ENCODE assay signal across 9 mouse cellular contexts in genomic region chr19:5822174-5822833, GRCm38 (mm10). TPM values are rescaled to one million over a fixed set of nuclear protein-coding genes. Genes with fewer than 3 reads are reported as not detected.
DNase-seq lines count a peak whose midpoint lies in the region; ATAC-seq and TF ChIP-seq lines count a peak whose summit lies in the region.
"Had no signal": no experiment of that assay in that cellular context is flagged by ENCODE, and none has a peak within 500 bp of the region (broad histone marks: within the 10 kb centered on the region; RNA-seq: fewer than 3 reads in every experiment).

No protein-coding gene starts in this region.

- H3K9ac ChIP-seq in lung, embryonic 15.5 days, result no peak overlapping the region
- H3K9ac ChIP-seq in forebrain, embryonic 12.5 days, result no peak overlapping the region
- H3K9ac ChIP-seq: neural tube, embryonic 12.5 days had no signal

- H3K9me3 ChIP-seq in lung, embryonic 15.5 days, result no peaks in the 10 kb centered on the region
- no peaks in the 10 kb centered on the region for H3K9me3 ChIP-seq in forebrain, embryonic 12.5 days
- H3K9me3 ChIP-seq: neural tube, embryonic 12.5 days had no signal

- H3K27me3 ChIP-seq in lung, embryonic 15.5 days, result no peaks in the 10 kb centered on the region
- 0 out of 2 replicates have a peak, but pooled peaks cover 10% of the 10 kb centered on the region for H3K27me3 ChIP-seq in forebrain, embryonic 12.5 days

- 26% methylated on average over 12 of the region's 12 CpGs for WGBS in lung, embryonic 15.5 days
- 42% methylated on average over 12 of the region's 12 CpGs for WGBS in forebrain, embryonic 12.5 days

- H3K36me3 ChIP-seq in lung, embryonic 15.5 days, result no peaks in the 10 kb centered on the region
- no peaks in the 10 kb centered on the region for H3K36me3 ChIP-seq in forebrain, embryonic 12.5 days (replicated peaks)
- H3K36me3 ChIP-seq: neural tube, embryonic 12.5 days had no signal

- peak overlapping the region; percentile 46 for H3K27ac ChIP-seq in lung, embryonic 15.5 days
- peak overlapping the region; percentile 11; the same call in 1 of the 2 replicates for H3K27ac ChIP-seq in forebrain, embryonic 12.5 days
- H3K27ac ChIP-seq in left cerebral cortex, adult 2 months, result peak overlapping the region; percentile 92
- H3K27ac ChIP-seq: neural tube, embryonic 12.5 days had no signal

- intact Hi-C loops in left cerebral cortex, adult 2 months (cut with DNase I), result loop anchor here (1.0 kb wide), 1 partner anchor 24 kb away; no protein-coding TSS in a partner anchor

- no peak overlapping the region for H3K4me3 ChIP-seq in lung, embryonic 15.5 days
- H3K4me3 ChIP-seq in forebrain, embryonic 12.5 days (replicated peaks), result no peak overlapping the region
- H3K4me3 ChIP-seq in left cerebral cortex, adult 2 months, result no peak overlapping the region; the same call in 1 of the 2 replicates
- H3K4me3 ChIP-seq: neural tube, embryonic 12.5 days had no signal

- peaks cover 58% of the 10 kb centered on the region for H3K4me1 ChIP-seq in lung, embryonic 15.5 days
- H3K4me1 ChIP-seq in forebrain, embryonic 12.5 days, result peaks cover 26% of the 10 kb centered on the region

- no peak for ATAC-seq in lung, embryonic 15.5 days (ENCODE audit: borderline replicate concordance, extremely low read depth, low FRiP score, low TSS enrichment)
- no peak for ATAC-seq in forebrain, embryonic 12.5 days (ENCODE audit: low FRiP score)

- peak; percentile 55 for DNase-seq in cerebellum, adult 9-11 months
- no peak for DNase-seq in cerebellum, postnatal 14 days
- no peak for DNase-seq in lung, postnatal 25 days (ENCODE audit: low spot score)
- peak; percentile 72 to 75 for DNase-seq in left cerebral cortex, adult 2 months (ENCODE audit: extremely low spot score in 1 of 2, low spot score in 2 of 2)
- DNase-seq in spleen, postnatal 10 days (ENCODE audit: low spot score in 2 of 2), result no peak
- no peak for DNase-seq in spleen, adult 18-20 months

- peak overlapping the region; percentile 1; the same call in 1 of the 2 replicates for H3K4me2 ChIP-seq in lung, embryonic 15.5 days
- H3K4me2 ChIP-seq in forebrain, embryonic 12.5 days, result no peak overlapping the region

- no peak for TF ChIP-seq CTCF in left cerebral cortex, adult 2 months (IDR thresholded peaks at IDR 0.05)

RNA-seq across cellular contexts. Expression of gene Scyl1, which starts 51.1 kb away (rescaled TPM):
- 76.1 and 83.6 TPM in 2 replicates for polyA plus RNA-seq in lung, embryonic 15.5 days (2015; fragmentation: Nextera tagmentation; extraction: Ambion mirVana)
- polyA plus RNA-seq in forebrain, embryonic 12.5 days (2016; fragmentation: Nextera tagmentation; extraction: Ambion mirVana), result 63.4 and 65.3 TPM in 2 replicates
- 10 to 100 TPM; 92.0 to 98.0 TPM for total RNA-seq in left cerebral cortex, adult 2 months (2021)

RNA-seq across cellular contexts. Expression of gene Frmd8, which starts 52.8 kb away (rescaled TPM):
- 50.7 and 53.0 TPM in 2 replicates for polyA plus RNA-seq in lung, embryonic 15.5 days (2015; fragmentation: Nextera tagmentation; extraction: Ambion mirVana)
- polyA plus RNA-seq in forebrain, embryonic 12.5 days (2016; fragmentation: Nextera tagmentation; extraction: Ambion mirVana), result 25.6 and 25.9 TPM in 2 replicates
- 10 to 100 TPM; 10.1 to 13.4 TPM for total RNA-seq in left cerebral cortex, adult 2 months (2021)

RNA-seq across cellular contexts. Expression of gene Slc25a45, which starts 55.3 kb away (rescaled TPM):
- 4.2 and 5.6 TPM in 2 replicates for polyA plus RNA-seq in lung, embryonic 15.5 days (2015; fragmentation: Nextera tagmentation; extraction: Ambion mirVana)
- polyA plus RNA-seq in forebrain, embryonic 12.5 days (2016; fragmentation: Nextera tagmentation; extraction: Ambion mirVana), result 1.3 and 1.8 TPM in 2 replicates
- 1 to 10 TPM; 2.5 to 2.7 TPM for total RNA-seq in left cerebral cortex, adult 2 months (2021)

Comparison
In these comparisons a context has a peak if more than half of its experiments do, and no peak if none do; other contexts are left out.
1. DNase-seq: peak in cerebellum, adult 9-11 months (single experiment) and left cerebral cortex, adult 2 months (2 of 2); none in cerebellum, postnatal 14 days (0 of 2), lung, postnatal 25 days (single experiment), spleen, postnatal 10 days (0 of 2) and spleen, adult 18-20 months (0 of 2).
2. H3K27ac ChIP-seq: peak in every context shown above with its lines; median percentile 92 in left cerebral cortex, adult 2 months; 46 in lung, embryonic 15.5 days; 11 in forebrain, embryonic 12.5 days.